Mouse (Mus musculus) mature B cell (primary cell): Measurements from ENCODE around the gene Lmln.
"Not testable (repeated sequence)": the region's sequence is repeated elsewhere in the genome, so short reads cannot be mapped to it uniquely, and the experiment has no call there.

Experiments used
- in situ Hi-C: fragments of 300-500 bp; cut with MboI; formaldehyde crosslinking; loops from 2 replicates; pipeline ENCODE4 v1.14.3; 2019

The Lmln gene

GRCm38 (mm10) chr16:33062024-33062681 is at the start of gene Lmln:
TSS of gene Lmln (plus strand) at chr16:33062521.
- in situ Hi-C loops, result no loop called here

GRCm38 (mm10) chr16:33013801-33014200 is 48.5 kb upstream of the Lmln start:
- in situ Hi-C loops, result no loop called here

- in situ Hi-C loops, result no loop called here
Observed at GRCm38 (mm10) chr16:33014921-33015320, 47.4 kb upstream of the Lmln start.

GRCm38 (mm10) chr16:33015396-33015907 is 46.9 kb upstream of the Lmln start:
- in situ Hi-C loops, result no loop called here

GRCm38 (mm10) chr16:33015986-33016385 is 46.3 kb upstream of the Lmln start:
- in situ Hi-C loops, result no loop called here

- in situ Hi-C loops, result no loop called here
Observed at GRCm38 (mm10) chr16:33017677-33018349, 44.5 kb upstream of the Lmln start.

- in situ Hi-C loops, result no loop called here
Observed at GRCm38 (mm10) chr16:33019117-33019770, 43.1 kb upstream of the Lmln start.

GRCm38 (mm10) chr16:33021381-33021780 is 40.9 kb upstream of the Lmln start:
- in situ Hi-C loops, result no loop called here

- in situ Hi-C loops, result no loop called here
Observed at GRCm38 (mm10) chr16:33023750-33024149, 38.6 kb upstream of the Lmln start.

GRCm38 (mm10) chr16:33024456-33025104 is 37.7 kb upstream of the Lmln start:
- in situ Hi-C loops, result no loop called here

- in situ Hi-C loops, result no loop called here
Observed at GRCm38 (mm10) chr16:33026357-33026756, 36.0 kb upstream of the Lmln start.

GRCm38 (mm10) chr16:33036006-33036405 is 26.3 kb upstream of the Lmln start:
- in situ Hi-C loops, result no loop called here

GRCm38 (mm10) chr16:33042682-33043081 is 19.6 kb upstream of the Lmln start:
- in situ Hi-C loops, result no loop called here

- in situ Hi-C loops, result no loop called here
Observed at GRCm38 (mm10) chr16:33043268-33043667, 19.1 kb upstream of the Lmln start.

GRCm38 (mm10) chr16:33048004-33048403 is 14.3 kb upstream of the Lmln start:
- in situ Hi-C loops, result no loop called here

- in situ Hi-C loops, result no loop called here
Observed at GRCm38 (mm10) chr16:33048686-33049085, 13.6 kb upstream of the Lmln start.

- in situ Hi-C loops, result no loop called here
Observed at GRCm38 (mm10) chr16:33049809-33050208, 12.5 kb upstream of the Lmln start.

- in situ Hi-C loops, result no loop called here
Observed at GRCm38 (mm10) chr16:33053141-33053540, 9.2 kb upstream of the Lmln start.

GRCm38 (mm10) chr16:33054927-33055326 is 7.4 kb upstream of the Lmln start:
- in situ Hi-C loops, result not testable (repeated sequence)

- in situ Hi-C loops, result no loop called here
Observed at GRCm38 (mm10) chr16:33055655-33056054, 6.7 kb upstream of the Lmln start.

GRCm38 (mm10) chr16:33056095-33056785 is 6.1 kb upstream of the Lmln start, which contains the start of the genes Iqcg and Rpl35a:
TSS of gene Iqcg (minus strand) at chr16:33056218.
TSS of gene Rpl35a (plus strand) at chr16:33056453.
- in situ Hi-C loops, result no loop called here

GRCm38 (mm10) chr16:33056786-33057185 is 5.5 kb upstream of the Lmln start:
- in situ Hi-C loops, result no loop called here
